Mouse (Mus musculus) limb, embryonic 14.5 days (tissue): ENCODE data around the gene Cadm1. TPM values are rescaled to one million over a fixed set of nuclear protein-coding genes. Genes with fewer than 3 reads are reported as not detected.

ENCODE experiments used
- ATAC-seq: fragments of 200-750 bp; cut with Nextera tagmentation; 2 replicates; pipeline ENCODE4 v1.8.0; 2017; ENCODE audit warnings: low read depth, moderate number of reproducible peaks, moderate TSS enrichment; ENCODE audit not compliant: low FRiP score
- DNase-seq: peaks from one replicate; pipeline ENCODE4 v3.0.0-alpha.2; 2015; ENCODE audit warnings: low spot score
- H3K27ac ChIP-seq: fragments of 300-500 bp; sonication (generic); replicated peaks from 2 replicates; pipeline ENCODE4 v1.5.1; 2014; ENCODE audit warnings: low read depth, mild to moderate bottlenecking, low read length, moderate library complexity, mixed read lengths
- H3K27me3 ChIP-seq: fragments of 300-500 bp; sonication (generic); 2 replicates; pipeline ENCODE4 v1.6.1; 2014; ENCODE audit warnings: low read length, mixed read lengths; ENCODE audit not compliant: control insufficient read depth, insufficient read depth
- H3K36me3 ChIP-seq: fragments of 300-500 bp; sonication (generic); 2 replicates; pipeline ENCODE4 v1.6.1; 2014; ENCODE audit warnings: mild to moderate bottlenecking, low read length, moderate library complexity, mixed read lengths; ENCODE audit not compliant: control insufficient read depth, insufficient read depth
- H3K4me1 ChIP-seq: fragments of 300-500 bp; sonication (generic); 2 replicates; pipeline ENCODE4 v1.6.1; 2014; ENCODE audit warnings: antibody characterized with exemption, low read length, mixed read lengths; ENCODE audit not compliant: control insufficient read depth, insufficient read depth
- H3K4me2 ChIP-seq: fragments of 300-500 bp; sonication (generic); replicated peaks from 2 replicates; pipeline ENCODE4 v1.6.1; 2014; ENCODE audit warnings: low read depth, mild to moderate bottlenecking, low read length, moderate library complexity; ENCODE audit not compliant: severe bottlenecking
- H3K4me3 ChIP-seq: fragments of 300-500 bp; sonication (generic); replicated peaks from 2 replicates; pipeline ENCODE4 v1.5.1; 2014; ENCODE audit warnings: low read length
- H3K9ac ChIP-seq: fragments of 300-500 bp; sonication (generic); 2 replicates; pipeline ENCODE4 v1.6.1; 2014; ENCODE audit warnings: mild to moderate bottlenecking, low read depth, low read length, moderate library complexity; ENCODE audit not compliant: severe bottlenecking
- H3K9me3 ChIP-seq: fragments of 300-500 bp; sonication (generic); 2 replicates; pipeline ENCODE4 v1.6.1; 2016; ENCODE audit warnings: low read length; ENCODE audit not compliant: control insufficient read depth
- POLR2A ChIP-seq: fragments of 200-500 bp; IDR thresholded peaks from 2 replicates; pipeline ENCODE4 v1.8.0; 2012; ENCODE audit warnings: inconsistent platforms, mild to moderate bottlenecking, moderate library complexity, borderline replicate concordance; ENCODE audit not compliant: insufficient read depth, insufficient read length; ENCODE audit errors: extremely low read depth
- WGBS: fragments of 180-500 bp; shearing (Covaris S2); extraction: QIAGEN DNeasy Blood & Tissue Kit; methylation state at CpG from one replicate; pipeline ENCODE4 v1.1.7; 2014; 5-methylcytosine and 5-hydroxymethylcytosine counted together
- polyA plus RNA-seq, 2 experiments: library from polyadenylated mRNA; depleted of rRNA in 1 of 2; stranded (reverse) in 1 of 2; unstranded in 1 of 2; fragments of >200 nt; fragmentation: Nextera tagmentation in 1 of 2; extraction: Ambion mirVana in 1 of 2; gene quantifications; 2 replicates each; pipeline versions ENCODE4 v1.2.1 to v1.2.3; 2012 to 2014

The Cadm1 gene
- polyA plus RNA-seq, 2 experiments = 15.4 to 37.5 TPM

DNA sequence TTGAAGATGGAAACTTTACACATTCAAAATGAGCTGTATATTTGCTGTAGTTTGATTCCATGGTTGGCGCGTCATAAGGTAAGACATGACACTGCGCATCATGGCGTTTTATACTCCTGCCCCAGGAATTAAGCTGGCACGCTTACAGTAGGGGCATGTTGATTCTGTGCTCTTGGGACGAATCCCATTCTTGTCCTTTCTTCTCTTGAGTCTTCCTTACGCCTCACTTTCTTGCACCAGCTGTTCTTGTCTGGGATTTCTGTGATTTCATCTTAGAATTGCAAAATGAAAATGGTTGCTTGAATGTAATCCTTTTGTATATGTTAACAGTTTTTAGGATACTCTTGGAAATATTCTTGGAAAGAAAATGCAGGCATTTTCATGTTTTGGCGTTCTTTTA, 56.9 kb downstream of the Cadm1 start:
- DNase-seq = no peak

GRCm38 (mm10) chr9:47587577-47588194, 57.7 kb downstream of the Cadm1 start:
- 45% methylated on average over 7 of the region's 7 CpGs for WGBS
- no peak overlapping the region for H3K4me2 ChIP-seq
- H3K9me3 ChIP-seq = no peaks in the 10 kb centered on the region
- no peak overlapping the region for H3K27ac ChIP-seq
- no peaks in the 10 kb centered on the region for H3K27me3 ChIP-seq
- TF ChIP-seq POLR2A = no peak
- no peak for DNase-seq
- no peak overlapping the region for H3K9ac ChIP-seq
- H3K4me1 ChIP-seq = peaks cover 16% of the 10 kb centered on the region
- no peak overlapping the region for H3K4me3 ChIP-seq
- no peak for ATAC-seq
- no peaks in the 10 kb centered on the region for H3K36me3 ChIP-seq

More for the DNA sequence above, 56.9 kb downstream of the Cadm1 start:
- ATAC-seq = no peak
- H3K27me3 ChIP-seq = no peaks in the 10 kb centered on the region
- H3K36me3 ChIP-seq = no peaks in the 10 kb centered on the region
- no peaks in the 10 kb centered on the region for H3K9me3 ChIP-seq
- H3K9ac ChIP-seq = no peak overlapping the region
- peaks cover 11% of the 10 kb centered on the region for H3K4me1 ChIP-seq
- no peak overlapping the region for H3K27ac ChIP-seq
- no peak overlapping the region for H3K4me3 ChIP-seq
- H3K4me2 ChIP-seq = no peak overlapping the region
- WGBS = 86% methylated on average over 8 of the region's 8 CpGs
- no peak for TF ChIP-seq POLR2A

- Histone ChIP-seq H3K4me1 (peaks cover 16% of the 10 kb centered on the region), H3K9ac (no peak overlapping the region), H3K27ac (no peak overlapping the region), H3K4me3 (no peak overlapping the region), H3K36me3 (no peaks in the 10 kb centered on the region), H3K9me3 (no peaks in the 10 kb centered on the region), H3K4me2 (no peak overlapping the region), H3K27me3 (no peaks in the 10 kb centered on the region)
- WGBS = 74% methylated on average over 5 of the region's 5 CpGs
- ATAC-seq = no peak
- no peak for TF ChIP-seq POLR2A
- peak; percentile 62 for DNase-seq
Observed at GRCm38 (mm10) chr9:47589832-47590231, 59.9 kb downstream of the Cadm1 start.

GRCm38 (mm10) chr9:47601541-47601940, 71.6 kb downstream of the Cadm1 start:
- Histone ChIP-seq H3K4me3 (no peak overlapping the region), H3K36me3 (no peaks in the 10 kb centered on the region), H3K4me1 (peaks cover 11% of the 10 kb centered on the region; the same call in 1 of the 2 replicates), H3K27ac (no peak overlapping the region), H3K9ac (no peak overlapping the region), H3K9me3 (no peaks in the 10 kb centered on the region), H3K4me2 (no peak overlapping the region), H3K27me3 (no peaks in the 10 kb centered on the region)
- no peak for TF ChIP-seq POLR2A
- WGBS = 78% methylated on average over 11 of the region's 11 CpGs
- ATAC-seq (no peak), DNase-seq (no peak)

DNA sequence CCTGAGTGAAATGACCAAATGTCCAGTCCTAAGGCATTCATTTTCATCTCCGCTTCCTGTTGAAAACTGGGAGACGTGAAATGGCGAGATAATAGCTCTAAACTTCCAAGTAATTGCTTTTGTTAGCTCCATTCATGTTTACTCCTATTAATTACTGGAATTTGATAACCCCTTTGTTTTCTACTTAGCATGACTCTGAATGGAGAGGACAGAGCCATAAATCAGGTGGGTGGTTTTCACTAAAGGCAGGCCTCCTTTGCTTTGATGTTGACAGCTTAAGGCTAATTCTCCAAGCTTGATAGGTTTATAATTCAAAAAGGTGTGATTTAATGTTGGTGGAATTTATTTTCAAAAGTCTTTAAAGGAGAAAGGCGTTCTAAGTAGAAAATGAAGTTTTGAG, 74.0 kb downstream of the Cadm1 start:
- DNase-seq (no peak), ATAC-seq (no peak)
- Histone ChIP-seq H3K27me3 (no peaks in the 10 kb centered on the region), H3K4me1 (no peaks in the 10 kb centered on the region), H3K36me3 (no peaks in the 10 kb centered on the region), H3K9ac (no peak overlapping the region), H3K4me3 (no peak overlapping the region), H3K27ac (no peak overlapping the region), H3K4me2 (no peak overlapping the region), H3K9me3 (no peaks in the 10 kb centered on the region)
- TF ChIP-seq POLR2A = no peak
- WGBS = 54% methylated on average over 4 of the region's 4 CpGs

DNA sequence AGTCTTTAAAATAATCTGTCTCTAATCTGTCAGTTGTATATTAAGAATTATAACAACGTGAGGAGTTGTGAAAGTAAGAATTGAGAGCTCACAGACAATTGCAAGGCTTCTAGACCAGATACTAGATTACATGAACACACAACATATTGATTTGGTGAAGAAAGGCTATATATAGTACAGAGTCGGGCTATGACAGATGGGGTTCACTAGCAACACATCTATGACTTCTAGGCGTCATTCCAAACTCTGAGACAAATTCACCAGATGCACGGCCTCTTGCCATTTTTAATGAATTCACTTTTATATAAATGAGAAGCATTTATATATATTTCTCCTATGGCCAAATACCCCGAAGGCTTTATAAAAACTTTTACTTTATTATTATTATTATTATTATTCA, 75.7 kb downstream of the Cadm1 start:
- Histone ChIP-seq H3K4me2 (no peak overlapping the region), H3K36me3 (no peaks in the 10 kb centered on the region), H3K9me3 (no peaks in the 10 kb centered on the region), H3K4me1 (no peaks in the 10 kb centered on the region; the same call in 1 of the 2 replicates), H3K9ac (no peak overlapping the region), H3K27ac (no peak overlapping the region), H3K27me3 (no peaks in the 10 kb centered on the region), H3K4me3 (no peak overlapping the region)
- WGBS = 57% methylated on average over 5 of the region's 5 CpGs
- TF ChIP-seq POLR2A = no peak
- ATAC-seq = no peak
- no peak for DNase-seq
